Mouse (Mus musculus) lung, postnatal 0 days (tissue): ENCODE data around the gene Dgkz.
A peak's percentile ranks its signal among the peaks of the same experiment; 100 is the strongest.

ENCODE experiments used
- CTCF ChIP-seq: IDR thresholded peaks from 2 replicates; pipeline ENCODE4 v1.5.1; 2016; ENCODE audit warnings: antibody characterized with exemption, mild to moderate bottlenecking
- EP300 ChIP-seq: IDR thresholded peaks from 2 replicates; pipeline ENCODE4 v1.6.1; 2016; ENCODE audit warnings: antibody characterized with exemption, mild to moderate bottlenecking, control low read depth

DNA sequence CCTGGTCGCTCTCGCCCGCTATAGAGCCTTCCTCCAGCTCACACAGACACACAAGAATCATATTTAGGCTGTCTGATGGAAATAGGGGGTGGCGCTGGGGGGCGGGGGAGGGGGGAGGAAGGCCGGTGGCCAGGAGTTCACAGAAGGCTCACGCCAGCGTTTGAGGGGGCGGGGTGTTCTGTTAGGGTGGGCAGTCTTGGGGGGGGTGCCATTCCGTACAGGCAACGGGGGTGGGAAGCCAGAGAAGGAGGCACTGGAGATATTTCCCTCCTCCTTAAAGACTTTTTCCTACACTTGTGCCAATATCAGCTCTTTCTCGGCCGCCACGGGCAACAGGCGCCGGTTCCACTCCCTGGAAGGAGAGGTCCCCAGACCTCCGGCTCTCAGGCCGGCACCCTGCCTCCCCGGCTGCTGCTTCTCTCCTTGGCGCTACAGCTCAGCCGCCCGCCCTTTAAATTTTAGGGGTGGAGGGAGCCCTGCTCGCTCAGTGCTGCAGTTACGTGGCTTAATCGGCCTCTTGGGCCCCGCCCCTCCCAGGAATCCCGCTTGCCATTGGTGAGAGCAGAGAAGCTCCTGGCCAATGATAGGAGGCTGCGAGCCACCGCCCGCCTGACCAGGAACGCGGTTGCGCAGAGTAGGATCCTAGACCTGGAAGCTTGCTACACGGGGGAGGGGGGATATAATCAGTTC is 32.4 kb upstream of the Dgkz start:
- 0 out of 2 replicates have a peak, but pooled peaks have one; percentile 1 for TF ChIP-seq CTCF
- no peak for TF ChIP-seq EP300
